Mouse (Mus musculus): ENCODE results near the gene Luc7l2. TPM values are rescaled to one million over a fixed set of nuclear protein-coding genes. Genes with fewer than 3 reads are reported as not detected.

The Luc7l2 gene
- total and polyA plus RNA-seq, 2 experiments from 2014 or later: 26.1 to 97.6 TPM

DNA sequence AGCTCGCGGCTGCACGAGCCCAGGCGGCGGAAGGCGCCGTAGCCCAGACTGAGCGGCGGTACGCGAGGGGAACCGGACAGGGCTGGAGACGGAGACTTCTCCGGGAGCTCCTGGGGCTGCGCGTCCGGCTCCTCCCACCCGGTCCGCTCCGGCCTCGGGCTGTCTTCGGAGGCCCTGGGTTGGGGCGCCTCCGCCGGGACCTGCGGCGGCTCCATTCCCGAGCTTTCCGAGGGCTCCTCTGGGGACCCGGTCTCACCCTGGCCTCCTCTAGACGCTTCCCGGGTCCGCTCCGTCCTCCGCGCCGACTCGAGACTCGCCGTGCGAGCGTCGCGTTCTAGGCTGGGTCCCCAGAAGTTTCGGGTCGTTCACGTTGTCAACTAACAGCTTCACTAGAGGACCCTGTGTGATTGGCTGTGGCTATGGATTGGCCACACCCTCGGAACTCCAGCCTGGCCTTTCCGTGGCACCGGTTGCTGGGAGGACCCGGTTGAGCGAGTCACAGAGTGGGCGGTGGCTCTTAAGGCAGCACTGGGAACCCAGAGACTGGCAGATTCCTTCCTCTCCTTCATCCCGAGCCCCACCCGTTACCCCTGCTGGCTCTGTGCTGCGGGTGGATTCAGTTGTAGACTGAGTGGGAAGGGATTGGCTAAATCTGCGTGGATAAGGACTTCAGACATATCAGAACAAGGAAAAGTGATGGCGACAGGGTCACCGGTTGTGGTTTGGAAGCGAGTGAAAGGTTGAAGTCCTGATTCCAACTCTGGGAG lies 85.9 kb downstream of the Luc7l2 start, which contains the start of gene Klrg2:
Klrg2 (minus strand) TSS at position 391 of the 767 bp plus-strand sequence.
- H3K36me3 ChIP-seq (ENCODE audit: insufficient read depth): no peaks in the 10 kb centered on the region
- DNase-seq: peak; percentile 34

DNA sequence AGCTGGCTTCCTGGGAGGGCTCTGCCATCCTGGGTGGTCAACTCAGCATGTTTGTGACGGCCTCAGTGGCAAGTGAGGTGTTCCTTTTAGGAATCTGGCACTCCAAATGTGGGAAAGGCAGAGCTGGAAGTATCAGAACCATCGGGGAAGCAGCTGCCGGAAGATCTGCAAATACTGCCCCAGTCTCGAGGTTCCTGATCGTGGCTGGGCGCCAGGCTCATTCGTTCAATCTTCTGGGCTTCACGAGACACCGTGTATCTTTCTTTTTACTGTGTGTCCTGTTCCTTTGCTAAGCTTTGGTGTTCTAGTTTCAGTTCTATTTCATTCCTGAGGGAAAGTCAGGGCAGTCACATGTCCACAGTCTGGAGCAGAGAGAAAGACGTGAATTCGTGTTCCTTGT lies 89.3 kb downstream of the Luc7l2 start:
- WGBS: 69% methylated on average over 11 of the region's 11 CpGs
- H3K4me1 ChIP-seq (ENCODE audit: insufficient read depth): peaks cover 4% of the 10 kb centered on the region
- no peak overlapping the region for H3K9ac ChIP-seq
- DNase-seq (no peak), ATAC-seq (no peak)
- H3K36me3 ChIP-seq (ENCODE audit: insufficient read depth): no peaks in the 10 kb centered on the region
- H3K9me3 ChIP-seq (ENCODE audit: low read length): no peaks in the 10 kb centered on the region
- peaks cover 12% of the 10 kb centered on the region for H3K27me3 ChIP-seq (ENCODE audit: insufficient read depth, low read length)
- TF ChIP-seq CTCF (IDR thresholded peaks at IDR 0.05; ENCODE audit: low read depth): no peak
- no peak overlapping the region for H3K4me2 ChIP-seq (ENCODE audit: low read depth)
- H3K4me3 ChIP-seq (ENCODE audit: low read depth, low read length): no peak overlapping the region
- no peak overlapping the region for H3K27ac ChIP-seq (ENCODE audit: low read depth, low read length)

More for the DNA sequence above, 85.9 kb downstream of the Luc7l2 start, which contains the start of gene Klrg2:
- Histone ChIP-seq H3K9ac (peak within 1 kb of the TSS; percentile 47), H3K27ac (ENCODE audit: low read depth, low read length) (no peak within 1 kb of the TSS), H3K4me3 (ENCODE audit: low read depth, low read length) (peak within 1 kb of the TSS; percentile 49), H3K27me3 (ENCODE audit: insufficient read depth, low read length) (peaks cover 24% of the 10 kb centered on the region), H3K4me2 (ENCODE audit: low read depth) (peak within 1 kb of the TSS; percentile 98), H3K9me3 (ENCODE audit: low read length) (no peaks in the 10 kb centered on the region), H3K4me1 (ENCODE audit: insufficient read depth) (peaks cover 4% of the 10 kb centered on the region)
- peak; percentile 72 for ATAC-seq
- WGBS: 2% methylated on average over 59 of the region's 60 CpGs
- TF ChIP-seq CTCF (IDR thresholded peaks at IDR 0.05; ENCODE audit: low read depth): no peak

DNA sequence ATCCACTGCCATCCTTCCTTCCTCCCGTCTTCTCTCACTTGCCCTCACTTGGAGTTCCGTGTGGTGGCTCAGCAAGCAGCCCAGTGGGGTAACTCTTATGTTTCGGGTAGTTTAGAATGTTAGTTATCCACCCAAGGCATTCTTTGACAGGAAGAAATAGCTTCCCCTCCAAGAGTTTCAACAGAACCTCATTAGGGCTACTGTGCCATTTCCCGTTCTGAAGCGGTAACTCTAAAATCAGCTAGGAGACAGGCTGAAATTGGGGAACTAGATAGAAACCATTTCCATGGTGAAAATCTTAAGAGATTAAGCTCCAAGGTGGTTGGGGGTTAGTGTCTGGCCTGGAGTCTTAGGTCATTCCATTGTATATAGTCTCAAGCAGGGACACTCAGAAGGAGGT lies 90.1 kb downstream of the Luc7l2 start:
- Histone ChIP-seq H3K27ac (ENCODE audit: low read depth, low read length) (no peak overlapping the region), H3K36me3 (ENCODE audit: insufficient read depth) (no peaks in the 10 kb centered on the region), H3K4me1 (ENCODE audit: insufficient read depth) (peaks cover 4% of the 10 kb centered on the region), H3K9me3 (ENCODE audit: low read length) (no peaks in the 10 kb centered on the region), H3K4me3 (ENCODE audit: low read depth, low read length) (no peak overlapping the region), H3K9ac (no peak overlapping the region), H3K4me2 (ENCODE audit: low read depth) (no peak overlapping the region), H3K27me3 (ENCODE audit: insufficient read depth, low read length) (peaks cover 12% of the 10 kb centered on the region)
- TF ChIP-seq CTCF (IDR thresholded peaks at IDR 0.05; ENCODE audit: low read depth): no peak
- no peak for DNase-seq
- 70% methylated on average over 5 of the region's 5 CpGs for WGBS
- no peak for ATAC-seq

DNA sequence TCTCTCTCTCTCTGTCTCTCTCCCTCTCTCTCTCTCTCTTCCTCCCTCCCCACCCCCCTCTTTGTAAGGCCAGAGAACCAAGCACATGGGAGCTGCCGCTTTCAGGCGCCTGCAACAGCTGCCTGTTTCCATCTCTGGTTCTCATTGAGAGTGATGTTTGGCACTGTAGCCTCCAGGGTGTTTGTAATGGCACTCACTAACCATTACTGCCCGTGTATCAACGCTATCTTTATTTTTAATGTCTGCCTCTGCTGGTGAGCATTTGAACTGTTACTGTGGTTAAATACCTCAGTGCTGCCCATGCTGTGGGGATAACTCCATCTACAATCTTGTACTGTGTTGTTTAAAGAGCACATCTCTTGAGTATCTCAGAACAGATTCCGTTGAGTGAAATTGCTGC lies 90.5 kb downstream of the Luc7l2 start:
- H3K9me3 ChIP-seq (ENCODE audit: low read length): no peaks in the 10 kb centered on the region
- peaks cover 4% of the 10 kb centered on the region for H3K4me1 ChIP-seq (ENCODE audit: insufficient read depth)
- H3K27me3 ChIP-seq (ENCODE audit: insufficient read depth, low read length): peaks cover 12% of the 10 kb centered on the region
- TF ChIP-seq CTCF (IDR thresholded peaks at IDR 0.05; ENCODE audit: low read depth): peak; percentile 50
- DNase-seq: no peak
- H3K36me3 ChIP-seq (ENCODE audit: insufficient read depth): no peaks in the 10 kb centered on the region
- H3K4me3 ChIP-seq (ENCODE audit: low read depth, low read length): no peak overlapping the region
- WGBS: 56% methylated on average over 5 of the region's 5 CpGs
- no peak overlapping the region for H3K9ac ChIP-seq
- H3K4me2 ChIP-seq (ENCODE audit: low read depth): no peak overlapping the region
- no peak overlapping the region for H3K27ac ChIP-seq (ENCODE audit: low read depth, low read length)
- peak; percentile 54 for ATAC-seq

DNA sequence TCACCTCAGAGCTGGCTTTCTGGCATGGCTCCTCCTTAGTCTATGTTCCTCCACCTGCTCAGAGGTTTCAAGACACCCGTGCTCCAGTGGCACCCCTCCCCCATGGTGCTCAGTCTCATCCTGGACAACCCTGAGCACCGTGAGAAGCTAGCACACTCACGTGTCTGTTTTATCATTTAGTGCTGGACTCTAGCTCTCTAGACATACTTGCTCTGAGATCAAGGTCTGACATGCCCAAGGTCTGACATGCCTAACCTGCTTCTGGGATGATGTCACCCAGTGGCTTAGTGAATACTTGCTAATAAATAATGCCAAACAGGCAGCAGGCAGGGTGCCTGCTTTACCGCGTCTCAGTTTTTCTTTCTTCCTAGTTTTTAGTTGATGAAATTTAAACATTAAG lies 91.5 kb downstream of the Luc7l2 start:
- TF ChIP-seq CTCF (IDR thresholded peaks at IDR 0.05; ENCODE audit: low read depth): no peak
- no peak overlapping the region for H3K4me2 ChIP-seq (ENCODE audit: low read depth)
- H3K4me1 ChIP-seq (ENCODE audit: insufficient read depth): no peaks in the 10 kb centered on the region; the same call in 1 of the 2 replicates
- no peak overlapping the region for H3K27ac ChIP-seq (ENCODE audit: low read depth, low read length)
- no peak overlapping the region for H3K4me3 ChIP-seq (ENCODE audit: low read depth, low read length)
- ATAC-seq (no peak), DNase-seq (no peak)
- whole genome bisulfite sequencing: 82% methylated on average over 5 of the region's 5 CpGs
- peaks cover 8% of the 10 kb centered on the region for H3K27me3 ChIP-seq (ENCODE audit: insufficient read depth, low read length)
- H3K9ac ChIP-seq: no peak overlapping the region
- no peaks in the 10 kb centered on the region for H3K36me3 ChIP-seq (ENCODE audit: insufficient read depth)
- no peaks in the 10 kb centered on the region for H3K9me3 ChIP-seq (ENCODE audit: low read length)

DNA sequence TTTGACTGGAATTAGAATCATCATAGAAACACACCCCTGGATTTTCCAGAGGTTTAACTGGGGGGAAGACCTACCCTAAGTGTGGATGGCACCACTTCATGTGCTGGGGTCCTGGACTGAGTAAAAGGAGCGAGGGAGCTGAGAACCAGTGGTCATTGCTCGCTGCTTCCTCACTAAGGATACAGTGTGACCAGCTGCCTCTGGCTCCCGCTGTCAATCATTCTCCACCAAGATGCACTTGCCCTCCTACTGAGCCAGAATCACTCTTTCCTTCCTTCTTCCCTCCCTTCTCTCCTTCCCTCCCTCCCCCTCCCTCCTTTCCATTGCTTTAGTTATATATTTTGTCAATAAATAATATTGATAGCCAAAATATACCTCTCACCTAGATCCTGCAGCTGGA lies 91.9 kb downstream of the Luc7l2 start:
- no peak for TF ChIP-seq CTCF (IDR thresholded peaks at IDR 0.05; ENCODE audit: low read depth)
- H3K36me3 ChIP-seq (ENCODE audit: insufficient read depth): no peaks in the 10 kb centered on the region
- no peak for ATAC-seq
- no peak overlapping the region for H3K4me3 ChIP-seq (ENCODE audit: low read depth, low read length)
- H3K4me2 ChIP-seq (ENCODE audit: low read depth): no peak overlapping the region
- H3K27me3 ChIP-seq (ENCODE audit: insufficient read depth, low read length): peaks cover 5% of the 10 kb centered on the region
- 71% methylated on average over 3 of the region's 3 CpGs for WGBS
- H3K9ac ChIP-seq: no peak overlapping the region
- DNase-seq: no peak
- no peaks in the 10 kb centered on the region for H3K9me3 ChIP-seq (ENCODE audit: low read length)
- H3K4me1 ChIP-seq (ENCODE audit: insufficient read depth): no peaks in the 10 kb centered on the region
- H3K27ac ChIP-seq (ENCODE audit: low read depth, low read length): no peak overlapping the region

DNA sequence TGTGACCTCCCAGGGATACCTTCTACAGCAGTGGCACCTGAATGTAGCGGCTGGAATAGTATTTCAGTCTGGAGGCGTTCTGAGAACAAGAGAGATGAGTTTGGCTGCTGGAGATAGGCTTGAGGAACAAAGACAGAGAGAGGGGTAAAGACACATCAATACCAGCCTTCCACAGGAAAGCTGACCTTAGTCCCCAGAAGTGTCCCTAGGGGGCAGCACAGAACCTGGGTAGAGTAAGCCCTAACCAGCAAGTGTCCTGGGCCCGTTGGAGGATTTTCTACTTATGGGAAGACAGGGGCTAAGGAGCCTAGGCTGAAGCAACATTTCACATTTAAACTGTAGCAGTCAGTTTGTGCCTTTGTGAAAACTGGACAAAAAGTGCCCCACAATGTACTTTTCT lies 98.4 kb downstream of the Luc7l2 start:
- no peak for ATAC-seq
- Histone ChIP-seq H3K4me2 (ENCODE audit: low read depth) (no peak overlapping the region), H3K27me3 (ENCODE audit: insufficient read depth, low read length) (no peaks in the 10 kb centered on the region), H3K9ac (no peak overlapping the region), H3K27ac (ENCODE audit: low read depth, low read length) (no peak overlapping the region), H3K36me3 (ENCODE audit: insufficient read depth) (no peaks in the 10 kb centered on the region), H3K4me1 (ENCODE audit: insufficient read depth) (no peaks in the 10 kb centered on the region), H3K4me3 (ENCODE audit: low read depth, low read length) (no peak overlapping the region), H3K9me3 (ENCODE audit: low read length) (no peaks in the 10 kb centered on the region)
- WGBS: 65% methylated on average over 3 of the region's 3 CpGs
- DNase-seq: no peak
- no peak for TF ChIP-seq CTCF (IDR thresholded peaks at IDR 0.05; ENCODE audit: low read depth)

All from forebrain, postnatal 0 days (tissue).